Mouse (Mus musculus): Measurements from ENCODE around the gene Ufc1.

The Ufc1 gene

DNA sequence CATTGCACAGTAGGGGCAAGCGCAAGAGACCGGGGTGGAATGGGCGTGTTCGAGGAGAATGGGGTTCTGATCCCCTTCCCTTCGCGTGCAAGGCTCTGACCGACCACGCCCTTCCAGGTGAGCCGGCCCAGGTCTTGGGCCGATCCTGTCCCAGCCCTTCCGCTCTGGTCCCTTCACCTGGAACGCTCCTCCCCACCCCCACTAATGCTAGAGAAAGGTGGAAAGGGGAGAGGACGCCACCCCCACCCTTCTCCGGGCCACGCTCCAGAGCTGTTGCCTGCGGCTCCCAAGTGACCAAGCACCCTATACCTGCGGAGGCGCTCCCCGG, 24.3 kb downstream of the Ufc1 start:
- no peak for DNase-seq (ENCODE audit: low spot score)

DNA sequence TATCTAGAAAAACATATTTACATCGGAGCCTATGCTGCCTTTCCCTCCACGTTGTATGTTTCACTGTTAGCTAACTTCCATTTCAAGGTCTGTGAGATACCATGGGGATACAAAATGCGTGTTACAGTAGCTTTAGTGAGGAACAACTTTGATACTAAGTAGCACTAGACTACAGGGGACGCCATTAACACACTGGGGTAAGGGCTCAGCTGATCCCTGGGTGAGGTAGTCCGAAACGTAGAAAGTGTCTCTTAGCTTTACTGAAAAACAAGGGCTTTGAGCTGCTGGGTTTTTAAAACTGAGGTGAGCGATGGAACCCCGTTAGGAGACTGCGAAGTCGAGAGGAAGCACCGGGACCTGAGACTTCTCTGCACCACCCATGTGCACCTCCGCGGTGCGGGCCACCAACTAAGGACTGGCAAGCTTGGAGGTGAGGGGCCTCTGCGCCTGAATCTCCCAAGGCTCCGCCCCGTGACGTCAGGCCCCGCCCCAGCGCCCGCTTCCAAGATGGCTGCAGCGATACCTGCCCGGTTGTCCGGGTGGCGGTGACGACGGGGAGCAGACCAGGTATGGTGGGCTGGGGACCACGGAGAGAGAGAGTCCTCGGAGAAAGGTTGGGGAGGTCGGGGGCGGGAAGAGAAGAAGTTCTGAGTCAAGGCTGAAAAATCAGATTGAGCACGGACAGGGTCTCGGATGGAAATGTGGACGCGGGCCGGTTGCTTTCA, 24.8 kb downstream of the Ufc1 start, which contains the start of gene B4galt3:
Gene B4galt3, plus strand, starts transcription at position 481 of the 725 bp plus-strand sequence.
- peak; percentile 94 for DNase-seq (ENCODE audit: low spot score)

DNA sequence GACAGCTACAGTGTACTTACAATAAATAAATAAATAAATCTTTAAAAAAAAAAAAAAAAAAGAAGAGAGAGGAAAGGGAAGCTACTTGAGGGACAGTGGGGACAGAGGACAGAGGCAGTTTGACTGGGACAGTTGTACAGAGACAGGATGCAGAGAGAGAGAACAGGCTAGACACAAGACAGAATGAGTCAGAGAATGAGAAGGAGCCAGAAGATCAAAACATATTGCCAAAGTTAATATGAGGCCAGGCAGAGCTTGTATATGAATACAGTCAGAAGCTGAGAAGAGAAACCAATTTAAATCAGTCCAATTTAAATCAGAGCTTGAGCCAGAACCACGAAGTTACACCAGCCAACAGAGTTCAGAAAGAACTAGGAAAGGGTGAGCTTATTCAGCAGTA, 26.5 kb downstream of the Ufc1 start:
- DNase-seq (ENCODE audit: low spot score) = no peak

DNA sequence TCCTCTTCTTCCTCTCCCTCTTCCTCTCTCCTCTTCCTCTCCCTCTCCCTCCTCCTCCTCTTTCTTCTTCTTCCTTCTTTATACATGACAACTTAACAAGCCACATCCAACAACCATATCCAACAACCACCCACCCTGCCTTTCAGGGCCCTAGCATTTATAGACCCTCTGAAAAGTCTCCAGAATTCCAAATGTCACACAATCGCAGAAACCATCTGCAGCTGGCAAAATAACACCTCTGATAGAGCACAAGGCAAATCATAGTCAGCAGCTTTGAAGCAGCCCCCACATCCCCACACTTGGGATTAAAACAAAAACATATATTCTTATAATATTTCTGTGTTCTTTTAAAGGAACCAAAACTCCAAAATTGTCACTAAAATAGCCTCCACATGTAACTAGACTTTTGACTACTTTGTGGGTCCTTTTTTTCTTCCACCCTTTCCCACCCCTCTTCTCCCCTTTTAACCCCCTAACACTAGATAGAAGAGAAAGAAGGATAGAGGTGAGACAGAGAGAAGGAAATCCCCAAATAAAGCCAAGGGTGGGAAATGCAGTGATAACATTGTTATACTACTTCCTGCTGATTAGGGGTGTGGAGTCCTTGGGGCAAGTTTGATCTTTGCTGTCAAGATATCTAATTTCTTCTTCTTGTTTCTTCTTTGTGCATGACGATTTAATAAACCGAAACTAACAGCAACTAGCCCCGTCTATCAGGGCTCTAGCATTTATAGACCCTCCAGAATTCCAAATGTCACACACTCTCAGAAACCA, 28.7 kb downstream of the Ufc1 start:
- no peak for DNase-seq (ENCODE audit: low spot score)

DNA sequence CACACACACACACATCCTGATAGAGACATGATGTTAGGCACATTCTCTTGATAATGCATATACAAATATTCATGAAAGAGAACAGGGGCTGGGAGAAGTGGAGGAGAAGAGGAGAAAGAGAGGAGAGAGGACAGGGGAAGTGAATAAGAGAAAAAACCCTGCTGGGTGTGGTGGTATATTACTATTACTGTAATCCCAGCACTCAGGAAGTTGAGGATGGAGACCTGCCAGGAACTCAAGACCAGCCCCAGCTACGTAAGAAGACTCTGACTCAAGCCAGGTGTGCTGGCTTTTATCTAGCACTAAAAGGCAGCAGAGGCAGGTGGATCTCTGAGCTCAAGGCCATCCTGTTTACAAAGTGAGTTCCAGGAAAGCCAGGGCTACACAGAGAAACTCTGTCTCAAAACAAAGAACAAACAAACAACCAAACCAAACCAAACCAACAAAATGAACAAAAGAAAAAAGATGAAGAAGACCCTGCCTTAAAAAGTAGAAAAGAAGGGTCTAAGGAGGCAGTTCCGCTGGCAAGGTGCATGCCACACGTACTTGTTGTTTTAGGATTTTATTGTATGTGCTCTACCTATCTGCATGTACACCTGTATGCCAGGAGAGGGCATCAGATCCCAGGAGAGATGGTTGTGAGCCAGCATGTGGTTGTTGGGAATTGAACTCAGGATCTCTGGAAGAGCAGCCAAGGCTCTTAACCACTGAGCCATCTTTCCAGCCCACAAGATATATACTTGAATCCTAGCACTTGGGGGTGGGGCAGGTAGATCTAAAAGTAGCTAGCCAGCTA, 31.0 kb downstream of the Ufc1 start:
- no peak for DNase-seq (ENCODE audit: low spot score)

DNA sequence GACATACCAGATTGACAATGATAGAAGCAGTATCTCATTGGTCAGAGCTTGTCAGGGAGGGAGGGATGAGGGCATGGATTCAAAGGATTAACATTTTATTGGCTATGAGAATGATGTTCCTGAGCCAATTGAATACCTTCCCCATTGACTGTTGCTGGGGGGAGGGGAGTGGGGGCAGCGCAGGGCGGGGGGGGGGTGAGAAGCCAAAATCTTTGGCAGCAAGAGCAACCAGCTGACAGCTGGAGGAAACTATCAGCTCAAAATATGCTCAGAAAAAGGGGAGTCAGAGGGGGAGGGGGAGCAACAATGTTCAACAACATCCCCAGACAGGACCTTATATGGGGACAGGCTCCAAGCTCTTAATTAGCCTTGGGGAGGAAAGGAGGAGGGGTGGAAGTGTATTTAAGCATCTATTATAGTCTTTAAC, 31.6 kb downstream of the Ufc1 start:
- no peak for DNase-seq (ENCODE audit: low spot score)

DNA sequence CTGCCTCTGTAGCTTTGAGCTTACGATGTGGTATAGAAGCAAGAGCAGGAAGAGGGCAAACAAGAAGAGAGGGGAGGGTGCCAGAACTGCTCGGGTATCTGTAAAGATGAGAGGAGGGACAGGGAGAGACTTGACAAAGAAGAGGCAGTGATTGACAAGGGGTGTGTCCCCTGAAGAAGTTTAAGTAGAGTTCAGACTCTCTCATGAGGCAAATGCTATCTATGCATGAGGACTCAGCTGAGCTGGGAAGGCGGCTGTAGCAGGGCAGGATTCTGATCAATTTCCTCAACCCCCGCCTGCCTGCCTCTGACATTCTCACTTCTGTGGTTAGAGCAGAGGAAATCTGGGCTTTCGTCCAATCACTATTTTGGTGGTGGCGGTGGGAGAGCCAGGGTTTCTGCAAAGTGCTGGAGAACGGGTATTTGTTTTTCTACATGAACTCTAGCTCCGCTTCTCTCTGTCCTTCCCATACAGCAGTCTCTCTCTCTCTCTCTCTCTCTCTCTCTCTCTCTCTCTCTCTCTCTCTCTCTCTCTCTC, 32.2 kb downstream of the Ufc1 start:
- DNase-seq (ENCODE audit: low spot score) = no peak

DNA sequence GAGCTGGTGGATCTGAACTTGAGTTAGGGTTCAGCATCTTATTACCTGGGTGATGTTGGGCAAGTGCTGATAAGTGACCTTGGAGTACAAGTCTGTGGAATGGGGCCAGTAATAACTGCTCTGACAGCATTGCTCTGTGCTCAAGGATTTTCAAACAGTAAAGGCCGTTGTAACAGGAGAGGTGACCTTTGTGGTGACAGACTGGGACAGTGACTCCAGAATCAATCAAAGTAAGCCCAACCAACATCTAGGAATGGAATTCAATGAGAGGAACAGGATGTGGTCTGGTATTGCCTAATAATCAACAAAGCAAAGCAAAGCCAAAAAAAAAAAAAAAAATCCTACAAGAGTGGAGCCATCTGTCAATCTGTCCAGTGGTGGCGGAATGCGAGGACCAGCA, 34.5 kb downstream of the Ufc1 start:
- DNase-seq (ENCODE audit: low spot score) = no peak

DNA sequence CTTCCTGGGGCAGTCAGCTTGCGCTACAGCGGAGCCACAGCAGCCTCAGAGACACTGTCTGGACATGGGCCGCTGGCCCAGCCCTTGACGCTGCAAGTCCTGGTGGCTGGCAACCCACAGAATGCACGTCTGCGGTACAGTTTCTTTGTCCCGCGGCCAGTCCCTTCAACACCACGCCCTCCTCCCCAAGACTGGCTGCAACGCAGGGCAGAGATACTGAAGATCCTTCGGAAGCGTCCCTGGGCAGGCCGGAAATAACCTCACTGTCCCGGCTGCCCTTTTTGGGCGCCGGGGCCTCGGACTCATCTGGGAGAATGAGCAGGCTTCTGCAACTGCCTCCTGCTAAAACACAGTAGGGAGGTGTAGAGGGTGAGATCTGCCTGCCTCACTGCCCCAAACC, 35.9 kb downstream of the Ufc1 start:
- DNase-seq (ENCODE audit: low spot score) = no peak

DNA sequence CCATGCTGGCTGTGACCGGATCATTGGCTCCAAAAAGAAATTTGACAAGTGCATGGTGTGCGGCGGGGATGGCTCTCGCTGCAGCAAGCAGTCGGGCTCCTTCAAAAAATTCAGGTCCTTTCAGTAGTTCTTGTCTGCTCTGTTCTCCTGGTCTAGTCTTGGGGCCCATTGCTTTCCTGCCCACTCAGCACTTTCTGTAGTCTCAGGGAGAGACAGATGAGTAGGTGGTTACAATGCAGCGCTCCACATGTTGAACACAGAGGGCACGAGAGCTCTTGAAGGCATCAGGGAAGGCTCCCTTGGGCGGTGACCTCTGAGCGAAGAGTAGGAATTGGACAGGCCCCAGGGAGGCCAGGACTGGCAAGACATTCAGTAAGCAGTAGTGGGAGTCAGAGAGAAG, 37.0 kb downstream of the Ufc1 start:
- DNase-seq (ENCODE audit: low spot score) = no peak

DNA sequence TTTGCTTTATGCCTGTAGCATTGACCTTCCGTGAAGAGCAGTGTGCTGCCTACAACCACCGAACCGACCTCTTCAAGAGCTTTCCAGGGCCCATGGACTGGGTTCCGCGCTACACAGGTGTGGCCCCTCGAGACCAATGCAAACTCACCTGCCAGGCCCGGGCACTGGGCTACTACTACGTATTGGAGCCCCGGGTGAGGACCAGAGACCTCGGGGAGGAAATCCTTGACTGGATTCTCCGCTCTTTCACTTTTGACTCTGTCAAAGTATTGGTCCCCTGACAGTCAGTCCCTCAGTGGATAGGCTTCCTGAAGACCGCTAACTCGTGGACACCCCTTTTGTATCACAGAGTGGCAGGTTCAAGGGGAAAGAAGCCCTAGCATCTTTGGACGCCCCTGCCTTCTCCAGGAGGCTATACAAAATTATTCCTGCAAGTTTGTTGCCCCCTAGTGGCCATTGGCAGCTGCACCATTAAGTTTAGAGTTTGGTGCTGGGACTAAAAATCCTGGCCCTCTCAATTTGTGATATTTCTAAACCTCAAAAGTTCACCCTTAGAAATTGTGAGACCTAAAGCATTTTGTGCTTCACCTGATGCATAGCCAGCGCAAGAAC, 37.8 kb downstream of the Ufc1 start:
- no peak for DNase-seq (ENCODE audit: low spot score)

DNA sequence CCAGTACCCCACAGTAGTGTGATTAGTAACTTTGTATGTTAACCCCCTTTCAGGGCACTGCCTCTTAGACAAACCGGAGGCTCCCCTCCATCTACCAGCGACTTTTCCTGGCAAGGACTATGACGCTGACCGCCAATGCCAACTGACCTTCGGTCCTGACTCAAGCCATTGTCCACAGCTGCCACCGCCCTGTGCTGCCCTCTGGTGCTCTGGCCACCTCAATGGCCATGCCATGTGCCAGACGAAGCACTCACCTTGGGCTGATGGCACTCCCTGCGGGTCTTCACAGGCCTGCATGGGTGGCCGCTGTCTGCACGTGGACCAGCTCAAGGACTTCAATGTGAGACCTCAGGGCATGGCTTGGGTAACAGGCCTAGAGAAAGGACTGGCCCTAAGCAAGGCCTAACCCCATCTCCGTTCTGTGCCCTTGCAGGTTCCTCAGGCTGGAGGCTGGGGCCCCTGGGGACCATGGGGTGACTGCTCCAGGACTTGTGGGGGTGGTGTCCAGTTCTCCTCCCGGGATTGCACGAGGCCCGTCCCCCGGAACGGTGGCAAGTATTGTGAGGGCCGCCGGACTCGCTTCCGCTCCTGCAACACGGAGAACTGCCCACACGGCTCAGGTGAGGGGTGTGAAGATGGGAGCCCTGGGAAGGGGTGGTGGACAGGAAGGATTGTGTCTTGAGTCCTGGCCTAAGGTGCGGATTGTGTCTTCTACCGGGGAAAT, 38.6 kb downstream of the Ufc1 start:
- DNase-seq (ENCODE audit: low spot score) = no peak

DNA sequence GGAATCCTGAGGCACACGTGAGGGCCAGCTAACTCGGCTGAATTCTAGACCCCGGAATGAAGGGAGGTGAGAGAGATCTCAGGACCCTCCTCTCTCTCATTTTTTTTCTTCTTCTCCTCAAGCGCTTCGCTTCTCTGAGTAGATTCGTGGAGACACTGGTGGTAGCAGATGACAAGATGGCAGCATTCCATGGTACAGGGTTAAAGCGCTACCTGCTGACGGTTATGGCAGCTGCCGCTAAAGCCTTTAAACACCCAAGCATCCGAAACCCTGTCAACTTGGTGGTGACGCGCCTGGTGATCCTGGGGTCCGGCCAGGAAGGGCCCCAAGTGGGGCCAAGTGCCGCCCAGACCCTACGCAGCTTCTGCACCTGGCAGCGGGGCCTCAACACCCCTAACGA, 42.4 kb downstream of the Ufc1 start:
- DNase-seq (ENCODE audit: low spot score) = no peak

DNA sequence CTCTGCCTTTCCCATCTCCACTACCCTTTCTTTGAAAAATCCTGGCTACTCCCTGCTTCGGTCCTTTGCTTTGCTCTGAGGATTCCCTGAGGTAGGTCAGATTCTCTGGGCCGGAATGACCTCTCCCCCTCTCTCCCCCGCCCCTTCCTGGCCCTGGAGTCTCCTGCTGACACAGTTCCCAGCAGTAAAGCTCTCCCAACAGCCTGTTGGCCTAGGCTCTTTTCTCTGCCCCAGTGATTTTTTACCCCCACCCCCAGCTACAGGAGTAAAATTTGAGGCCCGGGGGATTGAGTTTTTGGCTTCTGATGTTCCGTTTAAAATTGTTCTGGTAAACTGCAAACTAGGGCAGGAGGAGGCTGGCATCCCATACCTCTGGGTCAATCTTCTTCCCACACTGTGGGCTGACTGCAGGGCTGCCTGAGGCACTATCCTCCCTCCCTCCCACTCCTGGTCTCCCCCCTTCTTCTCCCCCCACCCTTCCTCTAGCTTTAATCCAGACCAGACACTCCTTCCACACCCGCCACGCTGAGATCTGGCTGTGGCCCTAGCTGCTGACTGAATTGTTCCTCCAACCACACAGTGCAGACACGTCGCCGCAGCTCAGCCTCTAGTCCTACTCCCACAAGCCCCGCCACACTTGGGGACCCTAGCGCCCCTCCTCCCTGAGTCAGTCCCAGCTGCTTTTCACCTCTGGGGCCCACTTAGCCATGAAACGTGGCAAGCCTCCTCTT, 43.1 kb downstream of the Ufc1 start:
- peak; percentile 68 for DNase-seq (ENCODE audit: low spot score)

DNA sequence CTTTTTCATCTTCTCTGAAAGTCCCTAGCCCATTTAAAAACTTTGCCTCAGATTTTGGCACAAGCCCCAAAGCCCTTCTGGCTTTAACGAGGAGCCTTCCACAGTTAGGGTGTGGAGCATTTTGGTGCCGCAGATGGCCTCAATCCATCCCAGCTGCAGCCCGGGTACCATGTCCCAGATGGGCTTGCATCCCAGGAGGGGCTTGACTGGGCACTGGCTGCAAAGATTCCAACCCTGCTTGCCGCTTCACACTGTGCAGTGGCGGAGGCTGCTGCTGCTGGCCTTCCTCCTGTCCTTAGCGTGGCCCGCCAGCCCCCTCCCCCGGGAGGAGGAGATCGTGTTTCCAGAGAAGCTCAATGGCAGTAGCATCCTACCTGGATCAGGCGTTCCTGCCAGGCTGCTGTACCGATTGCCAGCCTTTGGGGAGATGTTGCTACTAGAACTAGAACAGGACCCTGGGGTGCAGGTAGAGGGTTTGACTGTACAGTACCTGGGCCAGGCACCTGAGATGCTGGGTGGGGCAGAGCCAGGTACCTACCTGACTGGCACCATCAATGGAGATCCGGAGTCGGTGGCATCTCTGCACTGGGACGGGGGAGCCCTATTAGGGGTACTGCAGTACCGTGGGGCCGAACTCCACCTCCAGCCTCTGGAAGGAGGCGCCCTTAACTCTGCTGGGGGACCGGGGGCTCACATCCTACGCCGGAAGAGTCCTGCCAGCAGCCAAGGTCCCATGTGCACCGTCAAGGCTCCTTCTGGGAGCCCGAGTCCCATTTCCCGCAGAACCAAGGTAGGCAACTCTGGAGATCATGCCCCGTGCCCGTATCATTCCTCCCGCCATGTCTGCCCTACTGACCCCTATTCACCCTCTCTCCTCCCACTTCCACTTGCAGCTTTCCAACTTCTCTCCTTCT, 43.9 kb downstream of the Ufc1 start, which contains the start of gene Ndufs2:
Gene Ndufs2, minus strand, starts transcription at position 709 of the 914 bp plus-strand sequence.
- DNase-seq (ENCODE audit: low spot score) = no peak

DNA sequence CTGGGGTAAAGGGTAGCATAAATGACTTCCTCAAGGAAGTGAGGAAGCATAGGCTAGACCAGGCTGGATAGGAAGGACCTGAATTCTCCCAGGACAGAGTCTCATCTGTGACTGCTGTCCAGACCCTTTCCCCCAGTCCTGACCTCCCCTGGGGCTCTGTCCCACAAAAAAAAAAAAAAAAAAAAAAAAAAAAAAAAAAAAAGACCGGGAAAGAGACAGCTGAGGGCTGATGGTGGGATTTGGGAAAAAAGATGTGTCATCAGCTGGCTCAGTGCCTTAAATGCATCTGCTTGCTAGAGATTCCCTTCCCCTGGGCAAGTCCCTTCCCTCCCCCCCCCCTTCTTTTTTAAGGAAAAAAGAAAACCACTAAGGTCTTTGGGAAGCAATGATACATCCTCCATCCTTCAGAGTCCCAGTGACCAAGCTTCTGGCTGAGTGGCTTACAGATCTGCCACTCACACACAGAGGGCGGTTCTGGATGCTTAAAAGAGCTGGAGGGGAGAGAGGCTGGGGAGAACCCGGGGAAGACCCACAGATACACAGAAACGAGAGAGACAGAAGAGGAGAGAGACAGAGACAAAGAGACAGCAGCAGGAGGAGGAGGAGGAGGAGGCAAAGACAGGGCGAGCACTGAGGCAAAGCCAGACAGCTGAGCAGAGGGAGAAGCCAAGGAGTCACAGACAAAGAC, 44.8 kb downstream of the Ufc1 start, which contains the start of gene Adamts4:
Gene Adamts4, plus strand, starts transcription at position 509 of the 688 bp plus-strand sequence.
- DNase-seq (ENCODE audit: low spot score) = no peak

DNA sequence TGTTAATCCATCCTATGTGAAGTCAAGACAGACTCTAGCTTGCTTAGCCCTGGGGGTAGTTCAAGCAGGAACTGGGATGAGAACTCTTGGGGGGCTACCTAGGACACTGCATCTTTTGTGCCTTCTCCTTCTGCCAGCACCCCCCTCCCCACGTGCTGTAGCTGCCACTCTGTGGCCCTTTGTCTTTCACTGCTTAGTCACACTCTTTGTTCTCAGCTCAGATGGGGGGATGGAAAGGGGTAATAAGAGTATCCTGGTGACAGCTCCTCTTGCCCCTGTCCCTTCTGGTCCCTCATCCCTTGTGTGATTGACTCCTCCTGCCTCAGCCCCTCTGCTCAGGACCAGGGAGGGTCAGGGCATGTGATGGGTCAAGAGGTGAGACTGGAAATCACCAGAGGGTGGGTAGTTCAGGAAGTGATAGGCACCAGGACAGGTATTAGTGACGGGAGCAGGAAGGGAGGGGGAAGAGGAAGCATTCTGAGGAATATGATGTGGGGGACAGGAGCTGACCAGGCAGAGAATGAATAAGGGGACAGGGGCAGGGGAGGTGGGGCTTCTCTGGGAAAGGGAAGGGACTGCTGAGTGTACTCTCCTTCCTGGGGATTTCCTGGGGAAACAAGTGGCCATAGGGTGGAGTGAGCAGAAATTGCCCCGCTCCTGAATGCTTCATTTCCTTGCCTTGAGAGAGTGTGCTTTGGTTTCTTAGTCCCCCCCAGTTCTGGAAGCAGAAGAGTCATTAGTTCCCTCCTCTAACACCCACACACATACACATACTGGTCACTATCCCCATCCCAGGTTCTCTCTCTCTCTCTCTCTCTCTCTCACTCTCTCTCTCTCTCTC, 46.2 kb downstream of the Ufc1 start:
- no peak for DNase-seq (ENCODE audit: low spot score)

DNA sequence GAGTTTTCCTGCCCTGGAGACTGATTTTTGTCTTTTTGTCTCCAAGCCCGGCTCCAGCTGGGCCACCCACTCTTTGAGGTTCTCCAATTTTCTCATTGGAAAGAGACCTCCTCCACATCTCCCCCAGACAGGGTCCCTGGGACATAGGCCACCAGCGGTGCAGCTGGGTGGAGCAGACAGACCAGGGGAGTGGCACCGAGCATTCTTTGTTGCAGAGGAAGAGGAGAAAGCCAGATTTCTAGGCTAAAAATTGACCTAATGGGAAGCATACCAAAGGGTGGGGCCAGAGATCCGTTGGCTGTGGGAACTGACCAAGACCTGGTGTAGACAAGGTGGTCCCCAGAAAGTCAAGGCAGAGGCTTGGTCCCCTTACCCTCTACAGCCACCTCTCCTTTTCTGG, 46.9 kb downstream of the Ufc1 start:
- DNase-seq (ENCODE audit: low spot score) = no peak

Data from yolk sac, embryonic 10.5 days (tissue).